Mouse (Mus musculus) megakaryocyte-erythroid progenitor cell, adult 5-6 weeks (primary cell): Measurements from ENCODE around the gene Lat. TPM values are rescaled to one million over a fixed set of nuclear protein-coding genes. Genes with fewer than 3 reads are reported as not detected.
"Not testable (repeated sequence)": the region's sequence is repeated elsewhere in the genome, so short reads cannot be mapped to it uniquely, and the experiment has no call there.

Experiments used
- ATAC-seq: replicated peaks from 2 replicates; pipeline ENCODE4 v1.8.0; 2016; ENCODE audit warnings: mild to moderate bottlenecking, inconsistent platforms; ENCODE audit not compliant: severe bottlenecking, poor library complexity, low FRiP score, low TSS enrichment
- total RNA-seq, 2 experiments: library from RNA; stranded (forward) in 1 of 2; stranded (reverse) in 1 of 2; fragments of 200-1000, 215-1000 nt in 1 of 2; fragments of >200 nt in 1 of 2; fragmentation: Nextera tagmentation in 1 of 2; gene quantifications; 2 replicates each; pipeline ENCODE4 v1.2.3; 2014 to 2017

Gene Lat
- total RNA-seq, 2 experiments from 2014 or later = 9.3 to 17.3 TPM

DNA sequence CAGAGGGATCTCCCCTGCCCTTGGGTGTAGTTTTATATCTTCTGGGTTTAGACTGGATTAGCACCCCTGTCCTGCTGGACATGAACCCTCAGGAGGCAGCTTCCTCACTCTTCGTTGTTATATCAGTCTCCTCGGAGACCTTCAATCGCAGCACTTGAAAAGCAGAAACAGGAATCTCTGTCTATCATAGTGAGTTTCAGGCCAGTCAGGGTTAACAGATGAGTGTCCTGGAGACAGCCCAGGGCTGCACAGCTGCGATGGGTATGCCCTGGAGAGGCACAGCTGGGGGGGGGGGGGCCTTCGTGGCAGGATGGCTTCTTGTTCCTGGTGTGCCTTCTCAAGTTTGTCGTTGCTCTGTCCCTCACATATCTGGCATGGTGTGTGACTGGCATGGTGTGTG is 28.5 kb downstream of the Lat start:
- no peak for ATAC-seq

DNA sequence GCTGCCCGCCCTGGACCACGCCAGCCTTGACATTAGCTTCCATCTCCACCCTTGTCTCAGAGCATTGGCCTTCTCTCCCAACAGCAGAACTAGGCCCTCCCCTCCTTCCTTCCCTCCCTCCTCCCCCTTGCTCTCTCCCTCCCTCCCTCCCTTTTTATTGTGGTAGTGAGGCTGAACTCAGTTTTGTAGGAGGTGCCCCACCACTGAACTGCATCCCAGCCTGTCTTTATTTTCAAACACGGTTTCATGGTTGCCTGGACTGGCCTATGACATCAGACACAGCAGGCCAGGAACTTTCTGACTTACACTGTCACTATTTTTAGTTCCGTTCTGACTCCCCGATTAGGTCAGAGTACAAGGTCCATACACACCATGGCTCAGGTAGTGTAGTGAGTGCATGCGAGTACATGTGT is 29.2 kb downstream of the Lat start:
- ATAC-seq = no peak

DNA sequence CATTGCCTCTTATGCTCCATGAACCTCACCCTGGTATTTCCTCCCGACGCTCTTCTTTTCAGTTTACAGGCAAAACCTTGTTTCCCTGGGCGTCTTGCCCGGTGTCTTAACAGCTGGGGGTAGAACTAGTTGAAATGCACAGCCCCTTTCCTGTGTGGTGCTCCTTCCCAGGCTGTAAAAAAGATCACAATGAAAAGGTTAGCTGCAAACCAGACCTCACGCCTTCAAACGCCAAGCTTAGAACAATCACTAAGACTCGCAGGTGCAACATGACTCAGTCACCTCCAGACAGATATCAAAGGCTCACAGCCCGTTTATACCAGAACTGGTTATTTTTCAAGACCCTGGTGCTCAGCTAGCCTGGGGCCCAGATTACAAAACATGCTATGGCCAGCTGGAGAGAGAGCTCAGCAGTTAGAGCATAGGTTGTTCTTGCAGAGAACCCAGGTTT is 29.8 kb downstream of the Lat start:
- ATAC-seq = no peak

- ATAC-seq = no peak
Measured at GRCm38 (mm10) chr7:126338906-126339305, 30.5 kb downstream of the Lat start.

DNA sequence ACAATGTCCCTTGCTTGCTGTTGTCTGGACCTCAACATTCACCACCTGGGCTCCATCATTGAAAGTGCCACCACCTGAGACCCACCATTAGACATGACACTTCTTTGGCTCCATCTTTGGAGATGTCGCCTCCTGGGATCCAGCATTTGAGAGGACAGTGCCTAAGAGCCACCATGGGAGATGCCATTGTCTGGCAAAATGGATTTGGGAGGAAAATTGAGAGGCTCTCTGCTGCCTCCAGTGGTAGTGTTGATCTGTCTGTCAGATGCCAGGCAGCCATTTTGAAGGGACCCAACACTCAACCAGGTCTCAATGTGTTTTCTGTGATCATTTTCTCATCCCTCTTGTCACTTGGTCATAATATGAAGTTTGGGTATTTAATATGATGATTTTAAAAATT is 33.8 kb downstream of the Lat start:
- peak; percentile 73; the same call in 1 of the 2 replicates for ATAC-seq

GRCm38 (mm10) chr7:126332691-126333090 is 36.7 kb downstream of the Lat start:
- ATAC-seq = no peak

DNA sequence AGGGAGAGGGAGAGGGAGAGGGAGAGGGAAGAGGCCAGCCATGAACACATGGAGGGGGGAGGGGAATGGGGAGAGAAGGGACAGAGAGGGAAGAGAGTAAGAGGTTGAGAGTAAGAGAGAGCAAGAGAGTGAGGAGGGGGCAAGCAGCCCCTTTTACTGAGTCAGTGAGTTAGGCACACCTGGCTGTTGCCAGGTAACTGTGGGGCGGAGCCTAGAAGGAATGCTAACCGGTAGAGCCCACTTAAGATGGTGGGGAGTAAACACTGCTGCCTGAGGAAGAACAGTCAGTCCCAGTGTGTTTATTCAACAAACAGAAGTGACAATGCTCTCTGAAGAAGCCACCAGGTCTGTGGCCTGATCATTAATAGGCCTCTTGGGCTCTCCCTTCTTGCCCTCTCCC is 38.7 kb downstream of the Lat start:
- no peak for ATAC-seq

DNA sequence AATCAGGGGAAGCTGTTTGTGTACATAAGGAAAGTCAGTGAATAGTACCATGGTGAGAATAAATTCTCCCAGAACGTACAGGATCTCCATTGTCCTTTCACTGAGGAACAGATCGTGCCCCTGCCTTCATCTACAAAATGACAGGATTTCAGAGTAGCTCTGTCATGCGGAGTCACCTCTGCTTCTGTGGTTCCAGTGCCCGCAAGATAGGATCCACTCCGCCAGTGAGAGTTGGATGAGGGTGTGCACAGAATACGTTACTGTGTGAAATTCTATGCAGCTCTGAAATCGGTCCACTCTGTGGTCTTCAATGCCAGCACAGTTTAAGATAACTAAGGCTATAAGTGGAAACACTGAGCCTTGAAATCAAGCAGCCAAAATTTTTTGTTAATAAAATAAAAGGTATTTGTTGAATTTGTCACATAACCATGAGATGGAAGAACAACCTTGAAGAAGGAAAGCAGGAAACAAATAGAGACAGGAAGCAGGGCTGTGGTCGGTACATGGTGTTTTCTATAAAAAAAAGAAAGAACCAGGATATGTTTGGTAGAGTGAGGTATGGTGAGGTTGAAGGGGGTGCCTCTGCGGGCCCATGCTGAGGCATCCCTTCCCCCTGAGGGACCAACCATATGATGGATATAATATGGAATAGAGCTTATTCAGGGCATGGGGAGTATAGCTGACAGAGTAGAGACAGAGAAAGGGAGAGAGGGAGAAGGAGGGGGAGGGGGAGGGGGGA is 39.3 kb downstream of the Lat start:
- ATAC-seq = no peak

GRCm38 (mm10) chr7:126328848-126329247 is 40.5 kb downstream of the Lat start:
- not testable (repeated sequence) for ATAC-seq

DNA sequence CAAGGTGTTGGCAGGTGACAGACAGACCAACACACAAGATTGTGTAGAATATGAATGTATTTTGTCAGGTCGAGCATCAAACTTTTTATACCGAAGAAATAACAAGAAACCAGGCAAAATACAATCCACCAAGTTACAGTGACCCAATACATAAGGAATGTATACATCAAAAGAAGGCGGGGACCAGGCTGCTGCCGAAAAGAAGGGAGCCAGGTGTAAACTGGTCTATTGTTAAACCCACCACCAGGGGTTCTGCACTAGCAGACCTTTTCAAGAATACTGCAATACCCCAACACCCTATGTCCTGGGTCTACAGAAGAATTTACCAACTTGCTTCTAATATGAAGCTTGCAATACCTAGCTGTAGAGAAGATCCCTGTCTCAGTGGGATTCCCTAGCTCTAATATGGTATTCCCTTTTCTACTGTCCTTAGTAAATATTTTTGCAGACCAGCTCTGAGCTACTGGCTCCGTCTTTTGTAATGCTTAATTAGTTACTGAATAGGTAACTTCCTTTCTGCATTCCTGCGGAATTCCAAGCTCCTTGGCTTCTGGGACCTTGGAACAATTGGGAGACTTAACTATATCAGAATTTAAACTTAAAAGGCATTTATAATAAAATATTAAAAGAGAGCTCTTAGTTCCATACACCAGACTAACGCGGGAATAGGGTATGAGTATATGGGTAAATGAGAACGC is 43.6 kb downstream of the Lat start:
- not testable (repeated sequence) for ATAC-seq

DNA sequence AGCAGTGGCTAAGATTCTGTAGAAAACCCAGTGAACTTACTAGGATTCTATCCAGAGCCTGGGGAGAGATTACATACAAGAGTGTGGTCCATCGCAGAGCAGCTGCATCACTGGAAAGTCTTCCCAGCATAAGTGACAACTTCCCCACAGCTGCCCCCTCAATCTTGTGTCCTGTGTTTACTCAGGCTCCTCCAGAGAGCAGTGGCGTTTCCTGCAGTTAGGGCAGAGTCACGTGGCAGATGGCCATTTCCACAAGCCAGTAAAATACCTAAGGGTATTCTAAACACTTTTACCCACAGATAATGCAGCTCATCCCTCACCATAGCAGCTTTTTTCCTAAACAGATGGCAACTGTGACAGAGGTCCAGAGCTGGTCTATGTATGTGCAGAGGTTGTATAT is 44.6 kb downstream of the Lat start:
- ATAC-seq = no peak

DNA sequence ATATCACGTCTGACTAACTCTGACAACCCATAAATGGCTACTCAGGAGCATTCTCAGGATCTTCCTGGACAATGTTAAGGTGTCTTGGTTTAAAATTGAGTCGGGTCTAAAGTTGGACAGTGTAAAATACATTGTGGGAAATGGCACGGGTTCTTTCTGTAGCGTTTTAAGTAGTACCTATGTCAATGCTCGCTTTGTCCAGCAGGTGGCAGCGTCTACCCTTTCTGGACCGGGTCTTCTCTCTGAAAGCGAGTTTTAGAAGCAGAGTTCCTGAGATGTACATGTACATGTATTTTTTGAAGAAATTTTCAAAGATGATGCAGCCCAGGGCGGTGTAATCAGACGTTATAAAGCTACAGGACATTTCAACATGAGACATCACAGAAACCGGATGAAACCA is 45.6 kb downstream of the Lat start:
- peak; percentile 73; the same call in 1 of the 2 replicates for ATAC-seq

DNA sequence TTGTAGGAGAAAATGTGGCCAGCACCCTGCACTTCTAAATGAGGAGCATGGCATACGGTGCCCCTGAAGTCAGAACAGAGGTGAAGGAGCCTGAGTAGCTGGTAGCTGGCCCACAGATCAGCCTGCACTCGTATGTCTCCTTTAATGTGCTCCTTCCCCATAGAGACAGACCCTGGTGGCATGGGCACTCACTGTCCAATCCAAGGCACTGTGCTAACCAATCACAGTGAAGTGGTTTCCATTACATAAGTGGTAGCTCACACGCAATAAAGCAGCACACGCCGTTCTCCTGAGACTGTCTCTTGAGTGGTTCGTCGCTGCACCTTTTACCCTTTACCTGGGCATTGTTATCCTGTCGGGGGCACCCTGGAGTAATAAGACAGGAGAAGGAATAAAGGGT is 55.1 kb downstream of the Lat start:
- no peak for ATAC-seq

Other genes starting within 250 kb of the Lat start
- gene Xpo6, start 169.1 kb downstream of the Lat start, total RNA-seq (2014; fragmentation: Nextera tagmentation) = 147 and 182 TPM in 2 replicates
- gene Xpo6, start 169.1 kb downstream of the Lat start, total RNA-seq (2017) = 40.3 and 77.8 TPM in 2 replicates
- gene Sbk1, start 97.0 kb downstream of the Lat start, total RNA-seq (2014; fragmentation: Nextera tagmentation) = 6.6 and 7.0 TPM in 2 replicates
- 2.9 and 5.2 TPM in 2 replicates for gene Sbk1, start 97.0 kb downstream of the Lat start, total RNA-seq (2017)
- gene Spns1, start 7.9 kb upstream of the Lat start, total RNA-seq (2014; fragmentation: Nextera tagmentation) = 24.7 and 30.7 TPM in 2 replicates
- 5.2 and 8.3 TPM in 2 replicates for gene Spns1, start 7.9 kb upstream of the Lat start, total RNA-seq (2017)
- 14.9 and 32.5 TPM in 2 replicates for gene Nfatc2ip, start 27.2 kb upstream of the Lat start, total RNA-seq (2014; fragmentation: Nextera tagmentation)
- gene Nfatc2ip, start 27.2 kb upstream of the Lat start, total RNA-seq (2017) = 17.8 and 18.9 TPM in 2 replicates
- 1.7 and 16.4 TPM in 2 replicates for gene Cd19, start 45.3 kb upstream of the Lat start, total RNA-seq (2014; fragmentation: Nextera tagmentation)
- 0.28 TPM in 1 of 2 replicates, not detected in the other for gene Cd19, start 45.3 kb upstream of the Lat start, total RNA-seq (2017)
- gene Rabep2, start 59.2 kb upstream of the Lat start, total RNA-seq (2014; fragmentation: Nextera tagmentation) = 10.2 and 13.9 TPM in 2 replicates
- 11.5 and 14.0 TPM in 2 replicates for gene Rabep2, start 59.2 kb upstream of the Lat start, total RNA-seq (2017)
- 2.3 TPM in 1 of 2 replicates, not detected in the other for gene Atp2a1, start 93.5 kb upstream of the Lat start, total RNA-seq (2014; fragmentation: Nextera tagmentation)
- gene Atp2a1, start 93.5 kb upstream of the Lat start, total RNA-seq (2017) = 0.15 and 0.61 TPM in 2 replicates
- 24.8 and 49.2 TPM in 2 replicates for gene Sh2b1, start 105.9 kb upstream of the Lat start, total RNA-seq (2014; fragmentation: Nextera tagmentation)
- gene Sh2b1, start 105.9 kb upstream of the Lat start, total RNA-seq (2017) = 11.7 and 11.9 TPM in 2 replicates
- 128 and 168 TPM in 2 replicates for gene Tufm, start 117.8 kb upstream of the Lat start, total RNA-seq (2014; fragmentation: Nextera tagmentation)
- gene Tufm, start 117.8 kb upstream of the Lat start, total RNA-seq (2017) = 92.9 and 141 TPM in 2 replicates
- 162 and 199 TPM in 2 replicates for gene Atxn2l, start 133.9 kb upstream of the Lat start, total RNA-seq (2014; fragmentation: Nextera tagmentation)
- 28.4 and 42.7 TPM in 2 replicates for gene Atxn2l, start 133.9 kb upstream of the Lat start, total RNA-seq (2017)
- gene Eif3c, start 196.8 kb upstream of the Lat start, total RNA-seq (2014; fragmentation: Nextera tagmentation) = 193 and 244 TPM in 2 replicates
- gene Eif3c, start 196.8 kb upstream of the Lat start, total RNA-seq (2017) = 286 and 298 TPM in 2 replicates
- 0.79 and 2.4 TPM in 2 replicates for gene Apobr, start 215.4 kb upstream of the Lat start, total RNA-seq (2014; fragmentation: Nextera tagmentation)
- gene Apobr, start 215.4 kb upstream of the Lat start, total RNA-seq (2017) = 0.89 and 2.4 TPM in 2 replicates
- gene Cln3, start 216.2 kb upstream of the Lat start, total RNA-seq (2014; fragmentation: Nextera tagmentation) = 24.5 and 43.7 TPM in 2 replicates
- 3.8 and 9.8 TPM in 2 replicates for gene Cln3, start 216.2 kb upstream of the Lat start, total RNA-seq (2017)
- gene Il27, start 225.4 kb upstream of the Lat start, total RNA-seq (2014; fragmentation: Nextera tagmentation) = not detected in 2 replicates
- not detected in 2 replicates for gene Il27, start 225.4 kb upstream of the Lat start, total RNA-seq (2017)